Mouse (Mus musculus) cerebellum, adult 2 months (tissue): ENCODE results near the gene St6galnac3.

Experiments
- CTCF ChIP-seq: fragments of 200-500 bp; IDR thresholded peaks from 2 replicates; pipeline ENCODE4 v1.5.1; 2011; ENCODE audit warnings: low read depth, mild to moderate bottlenecking, control low read depth, low read length, moderate library complexity, borderline replicate concordance; ENCODE audit not compliant: insufficient read depth
- POLR2A ChIP-seq: fragments of 200-500 bp; IDR thresholded peaks from 2 replicates; pipeline ENCODE4 v1.6.1; 2011; ENCODE audit warnings: low read length, control low read depth, borderline replicate concordance; ENCODE audit not compliant: insufficient read depth

- TF ChIP-seq CTCF = no peak
- TF ChIP-seq POLR2A = no peak
These were observed 232.0 kb downstream of the St6galnac3 start for GRCm38 (mm10) chr3:153492986-153493385.
